Comparison of ENCODE assay signal across 8 mouse cellular contexts in genomic region chr12:80584973-80585372, GRCm38 (mm10). TPM values are rescaled to one million over a fixed set of nuclear protein-coding genes. Genes with fewer than 3 reads are reported as not detected.
DNase-seq lines count a peak whose midpoint lies in the region; ATAC-seq and TF ChIP-seq lines count a peak whose summit lies in the region.

No protein-coding gene starts in this region.

- no peak for TF ChIP-seq POLR2A in olfactory bulb, adult 2 months (IDR thresholded peaks at IDR 0.05; ENCODE audit: insufficient read depth, low read depth, low read length)

- intact Hi-C loops in gastrocnemius, postnatal 14 days (cut with DNase I; ENCODE audit: low total_unique reads) = no loop called here

- no peak overlapping the region for H3K4me2 ChIP-seq in midbrain, postnatal 0 days (ENCODE audit: low read depth, low read length, poor library complexity, severe bottlenecking)
- H3K4me2 ChIP-seq in midbrain, embryonic 13.5 days (replicated peaks) = no peak overlapping the region

- H3K4me1 ChIP-seq in midbrain, postnatal 0 days (ENCODE audit: insufficient read depth, low read length) = no peaks in the 10 kb centered on the region
- no peaks in the 10 kb centered on the region for H3K4me1 ChIP-seq in midbrain, embryonic 13.5 days (replicated peaks)
- H3K4me1 ChIP-seq in olfactory bulb, adult 2 months (ENCODE audit: control insufficient read depth, insufficient read depth, low read length) = no peaks in the 10 kb centered on the region

- peak; percentile 53 for TF ChIP-seq CTCF in midbrain, postnatal 0 days (IDR thresholded peaks at IDR 0.05)
- peak; percentile 49; the same call in 1 of the 2 replicates for TF ChIP-seq CTCF in olfactory bulb, adult 2 months (IDR thresholded peaks at IDR 0.05; ENCODE audit: insufficient read depth, low read depth, low read length)

- DNase-seq in gastrocnemius, postnatal 14 days = peak; percentile 40
- no peak for DNase-seq in gastrocnemius, adult 18-20 months (ENCODE audit: low spot score)
- DNase-seq in midbrain, postnatal 0 days (ENCODE audit: low spot score) = no peak
- DNase-seq in ZHBTc4 (ENCODE audit: low read depth, low spot score) = peak; percentile 15
- DNase-seq in spleen, postnatal 4 days (ENCODE audit: low spot score in 2 of 2) = no peak

- 53% methylated on average over 2 of the region's 2 CpGs for WGBS in midbrain, postnatal 0 days
- WGBS in midbrain, embryonic 13.5 days = 44% methylated on average over 2 of the region's 2 CpGs
- 23% methylated on average over 2 of the region's 2 CpGs for WGBS in olfactory bulb, adult 2 months

- no peak overlapping the region for H3K4me3 ChIP-seq in midbrain, postnatal 0 days (ENCODE audit: low read depth, low read length)
- H3K4me3 ChIP-seq in midbrain, embryonic 13.5 days (replicated peaks) = no peak overlapping the region
- no peak overlapping the region for H3K4me3 ChIP-seq in olfactory bulb, adult 2 months (ENCODE audit: insufficient read depth, low read depth, low read length)

- H3K9me3 ChIP-seq in midbrain, postnatal 0 days (ENCODE audit: low read length) = no peaks in the 10 kb centered on the region
- no peaks in the 10 kb centered on the region for H3K9me3 ChIP-seq in midbrain, embryonic 13.5 days

- ATAC-seq in midbrain, postnatal 0 days (ENCODE audit: low FRiP score) = no peak
- no peak for ATAC-seq in midbrain, embryonic 13.5 days
- no peak for ATAC-seq in activated CD4-positive, CD25-positive, alpha-beta regulatory T cell, adult 4 months

- no peaks in the 10 kb centered on the region for H3K27me3 ChIP-seq in midbrain, postnatal 0 days (ENCODE audit: insufficient read depth, low read length)
- H3K27me3 ChIP-seq in midbrain, embryonic 13.5 days = no peaks in the 10 kb centered on the region

- no peak overlapping the region for H3K9ac ChIP-seq in midbrain, postnatal 0 days (replicated peaks; ENCODE audit: low read length, poor library complexity, severe bottlenecking)
- H3K9ac ChIP-seq in midbrain, embryonic 13.5 days (replicated peaks) = no peak overlapping the region

- peaks cover 26% of the 10 kb centered on the region for H3K36me3 ChIP-seq in midbrain, postnatal 0 days (ENCODE audit: insufficient read depth, low read length)
- H3K36me3 ChIP-seq in midbrain, embryonic 13.5 days = peaks cover 66% of the 10 kb centered on the region

- H3K27ac ChIP-seq in midbrain, postnatal 0 days (ENCODE audit: low read depth, low read length) = no peak overlapping the region
- H3K27ac ChIP-seq in midbrain, embryonic 13.5 days = no peak overlapping the region
- H3K27ac ChIP-seq in olfactory bulb, adult 2 months (ENCODE audit: insufficient read depth, low read depth, low read length) = no peak overlapping the region

RNA-seq across cellular contexts. Expression of gene Slc39a9, which starts 58.7 kb away (rescaled TPM):
- total RNA-seq in gastrocnemius, postnatal 14 days (2021) = 10 to 100 TPM in 1 of 2 experiments, 1 to 10 TPM in 1; 9.8 to 10.2 TPM
- total RNA-seq in gastrocnemius, adult 18-20 months (2021) = 1 to 10 TPM; 6.9 to 8.3 TPM
- 17.6 and 23.9 TPM in 2 replicates for total RNA-seq in midbrain, postnatal 0 days (2014; rRNA removed)
- 19.3 and 19.7 TPM in 2 replicates for polyA plus RNA-seq in midbrain, postnatal 0 days (2015; fragmentation: Nextera tagmentation; extraction: Ambion mirVana)
- polyA plus RNA-seq in midbrain, embryonic 13.5 days (2015; fragmentation: Nextera tagmentation; extraction: Ambion mirVana) = 26.1 and 27.5 TPM in 2 replicates
- polyA plus RNA-seq in olfactory bulb, adult 2 months (2012; ENCODE audit: insufficient read depth, insufficient read length, low replicate concordance, missing spikeins) = not detected in 2 replicates
- polyA plus RNA-seq in activated CD4-positive, CD25-positive, alpha-beta regulatory T cell, adult 4 months (2017; shearing (Covaris generic)) = 10 to 100 TPM; 21.0 to 24.3 TPM

RNA-seq across cellular contexts. Expression of gene Erh, which starts 59.2 kb away (rescaled TPM):
- total RNA-seq in gastrocnemius, postnatal 14 days (2021) = 10 to 100 TPM; 19.4 to 30.4 TPM
- 10 to 100 TPM; 14.7 to 18.2 TPM for total RNA-seq in gastrocnemius, adult 18-20 months (2021)
- total RNA-seq in midbrain, postnatal 0 days (2014; rRNA removed) = 69.5 and 83.4 TPM in 2 replicates
- polyA plus RNA-seq in midbrain, postnatal 0 days (2015; fragmentation: Nextera tagmentation; extraction: Ambion mirVana) = 281 and 289 TPM in 2 replicates
- polyA plus RNA-seq in midbrain, embryonic 13.5 days (2015; fragmentation: Nextera tagmentation; extraction: Ambion mirVana) = 367 and 391 TPM in 2 replicates
- polyA plus RNA-seq in olfactory bulb, adult 2 months (2012; ENCODE audit: insufficient read depth, insufficient read length, low replicate concordance, missing spikeins) = not detected in 2 replicates
- polyA plus RNA-seq in activated CD4-positive, CD25-positive, alpha-beta regulatory T cell, adult 4 months (2017; shearing (Covaris generic)) = 100 to 1,000 TPM; 110 to 140 TPM

Comparison
In these comparisons a context has a peak if more than half of its experiments do, and no peak if none do; other contexts are left out.
1. DNase-seq: peak in gastrocnemius, postnatal 14 days (single experiment) and ZHBTc4 (single experiment); none in gastrocnemius, adult 18-20 months (single experiment), midbrain, postnatal 0 days (single experiment) and spleen, postnatal 4 days (0 of 2).
2. RNA of gene Erh, which starts 59.2 kb away (polyA plus RNA-seq): 367 to 391 TPM in midbrain, embryonic 13.5 days, 281 to 289 TPM in midbrain, postnatal 0 days and 110 to 140 TPM in activated CD4-positive, CD25-positive, alpha-beta regulatory T cell, adult 4 months; not detected in olfactory bulb, adult 2 months; every median in the first group is over 100 times any median in the second.